Mouse (Mus musculus) liver, embryonic 12.5 days (tissue): ENCODE measurements at regions not wholly inside any gene's neighbourhood (a gene's known extent, or its start where the extent isn't known, plus 50 kb on each side); places are given as distances from the start of the nearest gene placed in this dataset.

Experiments
- ATAC-seq: fragments of 200-750 bp; cut with Nextera tagmentation; 2 replicates; pipeline ENCODE4 v1.8.0; 2017; ENCODE audit warnings: moderate number of reproducible peaks, mild to moderate bottlenecking, moderate library complexity
- H3K27ac ChIP-seq: fragments of 300-500 bp; sonication (generic); 2 replicates; pipeline ENCODE4 v1.5.1; 2016; ENCODE audit warnings: mild to moderate bottlenecking
- H3K27me3 ChIP-seq: fragments of 300-500 bp; sonication (generic); replicated peaks from 2 replicates; pipeline ENCODE4 v1.6.1; 2016; ENCODE audit warnings: mild to moderate bottlenecking, moderate library complexity
- H3K36me3 ChIP-seq: fragments of 300-500 bp; sonication (generic); 2 replicates; pipeline ENCODE4 v1.6.1; 2016; ENCODE audit warnings: mild to moderate bottlenecking, moderate library complexity
- H3K4me1 ChIP-seq: fragments of 300-500 bp; sonication (generic); 2 replicates; pipeline ENCODE4 v1.6.1; 2016
- H3K4me2 ChIP-seq: fragments of 300-500 bp; sonication (generic); 2 replicates; pipeline ENCODE4 v1.6.1; 2016; ENCODE audit warnings: mild to moderate bottlenecking, moderate library complexity
- H3K4me3 ChIP-seq: fragments of 300-500 bp; sonication (generic); 2 replicates; pipeline ENCODE4 v1.5.1; 2016; ENCODE audit warnings: mild to moderate bottlenecking, moderate library complexity
- H3K9ac ChIP-seq: fragments of 300-500 bp; sonication (generic); 2 replicates; pipeline ENCODE4 v1.6.1; 2016; ENCODE audit warnings: mild to moderate bottlenecking, moderate library complexity
- H3K9me3 ChIP-seq: fragments of 300-500 bp; sonication (generic); replicated peaks from 2 replicates; pipeline ENCODE4 v1.6.1; 2016; ENCODE audit warnings: mild to moderate bottlenecking, moderate library complexity
- WGBS: fragments of 180-500 bp; shearing (Covaris S2); methylation state at CpG from one replicate; pipeline ENCODE4 v1.1.7; 2016; ENCODE audit not compliant: insufficient replicate concordance; 5-methylcytosine and 5-hydroxymethylcytosine counted together

GRCm38 (mm10) chr5:33548800-33549199 is 80.6 kb downstream of the Fam53a start:
- Histone ChIP-seq H3K4me1 (no peaks in the 10 kb centered on the region), H3K27me3 (peaks cover 4% of the 10 kb centered on the region; the same call in 1 of the 2 replicates), H3K36me3 (no peaks in the 10 kb centered on the region), H3K4me2 (no peak overlapping the region), H3K9ac (no peak overlapping the region), H3K9me3 (no peaks in the 10 kb centered on the region), H3K27ac (no peak overlapping the region), H3K4me3 (no peak overlapping the region)
- WGBS, result 59% methylated on average over 2 of the region's 2 CpGs
- no peak for ATAC-seq

GRCm38 (mm10) chr5:33543372-33543771 is 86.1 kb downstream of the Fam53a start:
- Histone ChIP-seq H3K9ac (no peak overlapping the region), H3K9me3 (no peaks in the 10 kb centered on the region), H3K4me2 (no peak overlapping the region), H3K4me1 (no peaks in the 10 kb centered on the region), H3K27ac (no peak overlapping the region), H3K4me3 (no peak overlapping the region), H3K27me3 (peaks cover 53% of the 10 kb centered on the region), H3K36me3 (no peaks in the 10 kb centered on the region)
- WGBS, result 12% methylated on average over 5 of the region's 5 CpGs
- ATAC-seq, result peak; percentile 55; the same call in 1 of the 2 replicates

GRCm38 (mm10) chr5:33542643-33543042 is 86.8 kb downstream of the Fam53a start:
- Histone ChIP-seq H3K9me3 (no peaks in the 10 kb centered on the region), H3K9ac (no peak overlapping the region), H3K36me3 (no peaks in the 10 kb centered on the region), H3K4me2 (no peak overlapping the region), H3K4me3 (no peak overlapping the region), H3K27me3 (peaks cover 60% of the 10 kb centered on the region), H3K4me1 (no peaks in the 10 kb centered on the region), H3K27ac (no peak overlapping the region)
- WGBS, result 85% methylated on average over 3 of the region's 3 CpGs
- no peak for ATAC-seq

GRCm38 (mm10) chr5:33542000-33542554 is 87.4 kb downstream of the Fam53a start:
- Histone ChIP-seq H3K4me2 (no peak overlapping the region), H3K9ac (no peak overlapping the region), H3K27ac (no peak overlapping the region), H3K9me3 (no peaks in the 10 kb centered on the region), H3K36me3 (no peaks in the 10 kb centered on the region), H3K27me3 (peaks cover 66% of the 10 kb centered on the region), H3K4me1 (no peaks in the 10 kb centered on the region), H3K4me3 (no peak overlapping the region)
- no peak for ATAC-seq
- 72% methylated on average over 11 of the region's 11 CpGs for WGBS

GRCm38 (mm10) chr5:33540259-33540658 is 89.2 kb downstream of the Fam53a start:
- Histone ChIP-seq H3K4me2 (no peak overlapping the region), H3K9me3 (no peaks in the 10 kb centered on the region), H3K27ac (no peak overlapping the region), H3K27me3 (peaks cover 84% of the 10 kb centered on the region), H3K4me1 (no peaks in the 10 kb centered on the region), H3K9ac (no peak overlapping the region), H3K36me3 (no peaks in the 10 kb centered on the region), H3K4me3 (no peak overlapping the region)
- ATAC-seq, result no peak
- WGBS, result 39% methylated on average over 23 of the region's 23 CpGs

- WGBS, result 17% methylated on average over 8 of the region's 8 CpGs
- H3K4me1 ChIP-seq, result no peaks in the 10 kb centered on the region
- H3K36me3 ChIP-seq, result no peaks in the 10 kb centered on the region
- H3K9me3 ChIP-seq, result no peaks in the 10 kb centered on the region
- ATAC-seq, result no peak
- H3K4me3 ChIP-seq, result no peak overlapping the region
- H3K9ac ChIP-seq, result no peak overlapping the region
- H3K27ac ChIP-seq, result no peak overlapping the region
- peaks cover 100% of the 10 kb centered on the region for H3K27me3 ChIP-seq
- H3K4me2 ChIP-seq, result no peak overlapping the region
Measured at GRCm38 (mm10) chr5:33537429-33537828, 92.0 kb downstream of the Fam53a start.

GRCm38 (mm10) chr5:33537017-33537416 is 92.4 kb downstream of the Fam53a start:
- H3K4me3 ChIP-seq, result no peak overlapping the region
- no peak for ATAC-seq
- H3K27me3 ChIP-seq, result peaks cover 100% of the 10 kb centered on the region
- H3K9me3 ChIP-seq, result no peaks in the 10 kb centered on the region
- H3K9ac ChIP-seq, result no peak overlapping the region
- no peak overlapping the region for H3K4me2 ChIP-seq
- H3K4me1 ChIP-seq, result no peaks in the 10 kb centered on the region
- WGBS, result 50% methylated on average over 4 of the region's 4 CpGs
- H3K27ac ChIP-seq, result no peak overlapping the region
- no peaks in the 10 kb centered on the region for H3K36me3 ChIP-seq

GRCm38 (mm10) chr5:33536261-33536660 is 93.2 kb downstream of the Fam53a start:
- H3K36me3 ChIP-seq, result no peaks in the 10 kb centered on the region
- peaks cover 100% of the 10 kb centered on the region for H3K27me3 ChIP-seq
- H3K27ac ChIP-seq, result no peak overlapping the region
- no peaks in the 10 kb centered on the region for H3K9me3 ChIP-seq
- H3K4me3 ChIP-seq, result no peak overlapping the region
- no peak for ATAC-seq
- no peak overlapping the region for H3K9ac ChIP-seq
- no peaks in the 10 kb centered on the region for H3K4me1 ChIP-seq
- no peak overlapping the region for H3K4me2 ChIP-seq
- WGBS, result 43% methylated on average over 4 of the region's 4 CpGs

GRCm38 (mm10) chr5:33535145-33536010 is 94.1 kb downstream of the Fam53a start:
- Histone ChIP-seq H3K4me1 (no peaks in the 10 kb centered on the region), H3K36me3 (no peaks in the 10 kb centered on the region), H3K4me2 (peak overlapping the region; percentile 33), H3K4me3 (no peak overlapping the region), H3K27ac (no peak overlapping the region), H3K9ac (no peak overlapping the region), H3K27me3 (peaks cover 93% of the 10 kb centered on the region), H3K9me3 (no peaks in the 10 kb centered on the region)
- 11% methylated on average over 21 of the region's 21 CpGs for WGBS
- no peak for ATAC-seq

GRCm38 (mm10) chr5:33534345-33534744 is 95.1 kb downstream of the Fam53a start:
- no peak overlapping the region for H3K4me3 ChIP-seq
- WGBS, result 8% methylated on average over 13 of the region's 13 CpGs
- H3K9me3 ChIP-seq, result no peaks in the 10 kb centered on the region
- peaks cover 8% of the 10 kb centered on the region for H3K4me1 ChIP-seq
- H3K9ac ChIP-seq, result no peak overlapping the region
- peak overlapping the region; percentile 33; the same call in 1 of the 2 replicates for H3K4me2 ChIP-seq
- no peak overlapping the region for H3K27ac ChIP-seq
- H3K27me3 ChIP-seq, result peaks cover 89% of the 10 kb centered on the region
- ATAC-seq, result no peak
- H3K36me3 ChIP-seq, result no peaks in the 10 kb centered on the region

- ATAC-seq, result no peak
- no peak overlapping the region for H3K4me2 ChIP-seq
- H3K9ac ChIP-seq, result no peak overlapping the region
- 71% methylated on average over 4 of the region's 4 CpGs for WGBS
- H3K4me1 ChIP-seq, result peaks cover 20% of the 10 kb centered on the region
- H3K27me3 ChIP-seq, result peaks cover 82% of the 10 kb centered on the region
- no peak overlapping the region for H3K27ac ChIP-seq
- no peaks in the 10 kb centered on the region for H3K36me3 ChIP-seq
- H3K4me3 ChIP-seq, result no peak overlapping the region
- no peaks in the 10 kb centered on the region for H3K9me3 ChIP-seq
Measured at GRCm38 (mm10) chr5:33533185-33533584, 96.2 kb downstream of the Fam53a start.

GRCm38 (mm10) chr5:33531263-33531662 is 97.5 kb upstream of the Nkx1-1 start:
- Histone ChIP-seq H3K27me3 (peaks cover 79% of the 10 kb centered on the region), H3K27ac (no peak overlapping the region), H3K36me3 (no peaks in the 10 kb centered on the region), H3K9ac (no peak overlapping the region), H3K9me3 (no peaks in the 10 kb centered on the region), H3K4me3 (no peak overlapping the region), H3K4me1 (peaks cover 24% of the 10 kb centered on the region), H3K4me2 (no peak overlapping the region)
- no peak for ATAC-seq
- WGBS, result 74% methylated on average over 1 of the region's 1 CpGs
